Mouse (Mus musculus): ENCODE results near the gene Sdccag8.

Sdccag8 gene

DNA sequence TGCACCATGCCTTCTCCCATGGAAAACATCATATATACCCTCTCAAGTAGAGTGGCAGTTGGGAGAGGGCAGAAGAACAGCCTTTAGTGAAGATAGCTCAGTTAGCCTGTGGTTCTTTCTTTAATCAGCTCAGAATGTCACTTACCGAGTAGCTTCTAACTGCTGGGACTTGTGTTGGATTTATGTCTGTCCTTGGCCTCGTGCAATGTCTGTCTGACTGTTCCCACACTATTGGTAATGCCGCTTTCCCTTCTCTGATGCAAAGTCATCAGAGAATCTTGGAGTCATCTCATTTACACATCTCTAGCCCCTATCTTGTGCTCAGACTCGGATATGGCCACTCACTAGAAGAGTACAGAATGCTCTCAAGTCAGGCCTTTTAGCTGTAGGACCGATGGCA, 128.7 kb downstream of the Sdccag8 start:
- DNase-seq (ENCODE audit: low spot score in 2 of 2): no peak

DNA sequence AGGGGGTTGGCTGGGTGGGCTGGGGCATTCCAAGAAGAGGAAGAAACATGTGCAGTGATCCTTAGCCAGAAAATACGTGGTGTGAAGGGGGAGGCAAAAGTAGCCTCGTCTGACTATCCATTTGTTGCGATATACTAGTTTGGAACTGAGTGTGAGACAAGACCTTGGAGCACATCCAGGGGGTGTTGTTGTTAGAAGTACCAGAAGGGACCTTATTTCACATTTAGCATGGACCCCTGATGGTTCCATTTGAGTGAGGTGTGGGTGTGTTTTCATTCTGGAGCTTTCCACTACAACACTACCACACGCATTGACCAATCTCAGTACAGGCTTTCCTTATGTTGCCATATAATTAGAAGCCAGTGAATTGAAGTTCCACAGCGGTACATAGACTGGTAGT, 129.5 kb downstream of the Sdccag8 start:
- no peak for DNase-seq (ENCODE audit: low spot score in 2 of 2)

DNA sequence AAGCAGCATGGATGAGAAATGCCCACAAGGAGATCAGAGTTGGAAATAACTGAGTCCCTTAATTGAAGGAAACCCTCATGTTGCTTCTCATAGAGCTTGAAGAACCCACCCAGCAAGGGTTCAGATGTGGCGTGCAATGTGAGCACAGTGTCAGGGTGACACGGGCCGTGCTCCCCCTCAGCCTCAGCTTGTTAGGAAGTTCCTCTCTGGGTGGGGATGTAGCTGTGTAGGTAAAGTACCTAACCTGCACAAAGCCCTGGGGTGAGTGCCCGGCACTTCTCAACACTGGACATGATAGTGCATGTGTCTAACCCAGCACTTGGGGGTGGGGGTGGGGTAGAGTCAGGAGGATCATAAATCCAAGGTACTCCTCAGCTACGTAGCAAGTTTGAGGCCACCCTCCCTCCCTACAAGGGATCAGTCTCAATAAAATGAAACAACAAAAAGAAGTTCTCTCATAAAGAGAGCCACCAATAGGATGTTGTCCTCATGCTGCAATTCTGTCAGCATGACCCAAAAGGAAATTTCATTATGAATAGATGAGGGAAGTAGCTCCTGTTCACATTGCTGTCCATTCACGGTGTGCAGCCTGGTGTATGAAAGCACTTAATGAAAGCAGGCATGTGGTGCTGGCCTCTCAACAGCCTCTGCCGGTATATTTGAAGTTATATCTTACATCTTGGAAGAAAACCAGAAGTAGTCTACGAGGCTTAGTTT, 130.2 kb downstream of the Sdccag8 start:
- no peak for DNase-seq (ENCODE audit: low spot score in 2 of 2)

DNA sequence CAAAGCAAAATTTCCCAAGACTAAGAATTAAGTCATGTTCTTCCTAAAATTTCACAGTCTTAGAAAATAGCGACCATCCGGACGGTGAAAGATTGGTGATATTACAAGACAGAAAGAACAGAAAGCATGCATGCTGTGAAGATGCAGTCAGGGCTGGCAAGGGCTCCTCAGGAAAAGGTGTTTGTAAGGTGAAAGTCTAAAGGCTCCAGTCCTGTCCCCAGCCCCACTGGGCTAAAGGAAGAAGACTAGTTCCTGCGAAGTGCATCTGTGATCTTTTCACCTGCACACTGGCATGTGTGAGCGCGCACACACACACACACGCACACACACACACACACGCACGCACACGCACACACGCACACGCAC, 130.7 kb downstream of the Sdccag8 start:
- no peak for DNase-seq (ENCODE audit: low spot score in 2 of 2)

DNA sequence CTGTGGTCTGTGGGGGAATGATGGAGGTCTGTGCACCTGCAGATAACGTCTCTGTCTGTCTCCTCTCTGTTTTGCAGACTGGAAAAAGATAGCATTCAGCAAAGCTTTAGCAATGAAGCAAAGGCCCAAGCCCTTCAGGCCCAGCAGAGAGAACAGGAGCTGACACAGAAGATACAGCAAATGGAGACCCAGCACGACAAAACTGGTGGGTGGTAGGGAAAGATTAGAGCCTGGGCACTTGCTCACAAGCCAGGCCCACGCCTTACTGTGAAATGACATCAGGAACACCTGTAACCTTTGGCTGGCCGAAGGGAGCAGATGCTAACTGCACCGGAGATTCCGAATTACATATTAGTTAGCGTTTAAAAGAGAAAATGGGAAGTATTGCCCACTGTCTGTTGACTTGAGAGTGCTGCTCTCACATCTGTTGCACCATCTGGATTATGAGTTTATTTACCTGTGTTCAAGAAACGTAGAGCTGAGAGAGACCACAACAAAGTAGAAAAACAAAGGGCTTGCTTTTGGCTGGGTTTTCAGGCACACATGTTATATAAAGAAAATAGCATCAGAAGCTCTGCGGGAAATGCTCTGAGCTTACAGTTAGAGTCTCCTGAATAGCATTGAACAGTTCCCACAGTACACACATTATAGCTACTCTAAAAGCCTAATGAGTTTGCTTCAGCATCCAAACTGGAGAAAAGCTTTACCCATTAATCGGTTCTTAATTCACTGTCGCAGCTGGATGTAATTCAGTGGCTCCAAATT, 131.8 kb downstream of the Sdccag8 start:
- no peak for DNase-seq (ENCODE audit: low spot score in 2 of 2)

DNA sequence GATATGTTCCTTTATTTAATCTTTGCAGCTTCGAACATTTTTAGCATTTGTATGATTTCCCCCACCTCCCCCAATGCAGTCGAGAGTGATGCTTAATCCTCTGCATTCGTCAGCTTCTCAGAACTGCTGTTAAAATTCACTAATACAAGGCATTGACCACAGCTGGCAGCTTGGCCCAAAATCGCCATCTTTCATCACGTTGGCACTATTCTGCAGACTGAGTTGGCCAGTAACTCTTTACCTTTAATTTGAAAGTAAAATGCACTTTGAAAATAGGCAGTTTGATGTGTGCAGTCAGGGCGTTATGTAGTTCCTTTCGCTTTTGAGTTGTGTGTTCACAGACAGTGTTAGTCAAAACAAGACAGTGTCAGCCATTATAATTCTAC, 132.3 kb downstream of the Sdccag8 start:
- no peak for DNase-seq (ENCODE audit: low spot score in 2 of 2)

DNA sequence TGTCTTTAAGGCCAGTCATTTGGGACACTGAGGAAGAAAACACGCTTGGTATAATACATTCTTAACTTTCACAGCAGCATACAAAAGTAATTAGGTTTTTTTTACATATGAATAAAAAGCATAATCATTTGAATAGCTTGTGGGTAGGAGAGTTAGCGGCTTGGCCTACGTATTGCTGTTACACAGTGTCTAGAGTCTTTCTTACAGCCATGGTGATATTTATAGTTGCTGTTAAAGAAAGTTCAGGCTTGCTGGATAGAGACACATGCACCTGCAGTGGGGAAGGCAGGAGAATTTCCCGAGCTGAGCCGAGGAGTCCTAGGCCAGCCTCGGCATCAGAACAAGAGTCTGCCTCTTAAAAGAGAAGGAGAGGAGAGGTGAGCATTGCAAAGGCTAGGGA, 134.4 kb downstream of the Sdccag8 start:
- DNase-seq (ENCODE audit: low spot score in 2 of 2): no peak

DNA sequence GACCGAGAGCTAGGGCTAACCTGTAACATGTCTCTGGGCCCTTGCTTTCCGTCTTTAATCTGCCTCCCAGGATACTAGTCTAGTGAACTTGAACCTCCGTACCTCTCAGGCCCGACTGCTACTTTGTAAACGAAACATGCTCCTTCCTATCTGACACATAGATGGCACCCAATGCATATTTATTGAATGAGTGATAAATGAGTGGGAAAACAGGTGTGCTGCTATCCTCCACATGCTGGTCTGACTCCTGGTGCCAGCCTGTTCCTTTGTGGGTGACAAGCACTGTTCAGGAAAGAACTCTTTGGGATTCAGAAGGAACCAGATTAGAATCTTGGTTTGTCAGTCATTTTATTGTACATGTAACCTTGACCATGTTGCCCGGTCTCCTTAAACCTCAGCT, 134.9 kb downstream of the Sdccag8 start:
- DNase-seq (ENCODE audit: low spot score in 2 of 2): no peak

DNA sequence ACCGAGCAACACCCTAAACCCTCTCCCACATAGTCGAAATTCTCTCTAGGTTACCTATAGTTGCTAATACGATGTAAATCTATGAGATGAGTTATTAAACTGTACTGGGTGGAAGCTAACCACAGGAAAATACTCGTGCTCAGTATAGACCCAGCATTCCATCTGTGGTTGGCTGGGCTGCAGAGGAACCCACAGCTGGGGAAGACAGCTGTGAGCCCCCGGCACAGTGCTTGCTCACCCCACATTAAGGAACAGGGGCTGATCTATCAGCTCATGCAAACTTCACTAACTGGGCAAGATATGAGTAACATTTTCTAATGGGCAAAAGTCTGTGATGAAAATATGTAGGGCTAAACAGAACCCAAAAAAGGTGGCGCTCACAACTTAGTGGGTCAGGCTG, 135.6 kb downstream of the Sdccag8 start:
- DNase-seq (ENCODE audit: low spot score in 2 of 2): no peak

DNA sequence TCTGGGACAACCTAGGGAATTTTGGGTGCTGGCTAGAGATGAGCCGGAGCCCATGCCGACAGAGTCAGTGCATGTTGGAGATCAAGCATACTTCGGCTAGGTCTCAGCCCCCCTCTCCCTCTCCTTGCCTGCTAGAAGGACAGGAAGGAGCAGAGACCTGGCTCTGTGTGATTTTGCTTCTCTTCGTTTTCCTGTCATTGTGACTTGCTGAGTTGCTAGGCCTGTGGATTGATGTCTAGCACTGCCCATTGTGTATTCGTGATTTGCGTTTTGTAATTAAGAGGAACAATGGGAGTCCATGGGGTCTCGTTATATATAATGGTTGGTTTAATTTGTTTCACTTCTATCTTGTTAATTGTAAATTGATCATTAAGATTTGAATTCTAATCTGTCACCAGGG, 137.4 kb downstream of the Sdccag8 start:
- DNase-seq (ENCODE audit: low spot score in 2 of 2): no peak

DNA sequence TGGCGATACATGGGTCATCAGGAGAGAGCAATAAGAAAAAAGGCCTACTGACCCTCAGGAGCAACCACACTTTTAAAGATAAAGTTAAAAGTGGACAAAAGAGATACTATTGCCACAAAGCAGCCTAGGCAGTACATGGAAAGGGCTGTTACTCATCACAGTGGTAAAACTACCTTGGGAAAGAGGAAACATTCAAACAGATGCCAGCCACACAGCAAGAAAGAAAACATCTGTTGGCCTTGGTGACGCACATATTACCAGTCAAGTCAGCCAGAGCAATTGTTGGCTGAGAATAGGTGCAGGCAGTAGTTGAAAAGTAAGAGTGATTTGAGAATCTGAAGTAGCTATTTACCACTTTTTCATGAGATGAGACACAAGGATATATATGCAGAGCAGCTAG, 143.9 kb downstream of the Sdccag8 start:
- no peak for DNase-seq (ENCODE audit: low spot score in 2 of 2)

DNA sequence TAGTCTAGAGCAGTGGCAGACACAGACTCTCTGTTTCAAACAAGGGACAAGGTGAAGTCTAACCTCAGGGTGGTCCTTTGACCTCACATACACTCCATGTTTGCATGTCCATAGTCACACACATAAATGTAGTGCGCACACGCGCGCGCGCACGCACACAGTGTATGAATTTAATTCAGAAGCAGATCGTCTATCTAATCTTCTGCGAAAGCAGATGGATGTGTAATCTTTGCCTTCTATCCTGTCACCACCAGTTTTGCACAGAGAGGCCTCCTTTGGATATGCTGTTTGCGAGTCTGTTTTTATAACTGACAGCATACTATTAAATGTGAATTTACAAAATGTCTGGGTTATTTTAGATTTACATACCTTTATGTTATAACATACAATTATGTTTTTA, 147.3 kb downstream of the Sdccag8 start:
- DNase-seq (ENCODE audit: low spot score in 2 of 2): no peak

DNA sequence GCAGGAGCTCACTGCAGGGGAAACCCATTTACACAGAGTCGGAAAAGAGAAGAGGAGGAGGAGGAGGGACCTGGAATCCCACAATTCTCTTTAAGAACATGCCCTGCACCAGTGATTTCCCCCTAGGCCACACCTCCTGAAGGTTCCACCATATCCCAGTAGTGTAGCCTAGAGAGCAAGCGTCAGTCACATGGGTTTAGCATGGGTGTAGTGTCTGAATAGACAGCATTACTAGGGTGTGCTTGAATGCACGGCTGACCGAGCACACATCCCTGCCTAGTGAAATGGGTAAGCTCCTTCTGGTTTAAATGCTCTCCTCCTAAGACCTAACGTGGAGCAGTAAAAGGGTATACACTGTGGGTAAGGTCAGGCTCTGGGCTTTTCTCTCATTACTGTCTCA, 148.4 kb downstream of the Sdccag8 start:
- no peak for DNase-seq (ENCODE audit: low spot score in 2 of 2)

DNA sequence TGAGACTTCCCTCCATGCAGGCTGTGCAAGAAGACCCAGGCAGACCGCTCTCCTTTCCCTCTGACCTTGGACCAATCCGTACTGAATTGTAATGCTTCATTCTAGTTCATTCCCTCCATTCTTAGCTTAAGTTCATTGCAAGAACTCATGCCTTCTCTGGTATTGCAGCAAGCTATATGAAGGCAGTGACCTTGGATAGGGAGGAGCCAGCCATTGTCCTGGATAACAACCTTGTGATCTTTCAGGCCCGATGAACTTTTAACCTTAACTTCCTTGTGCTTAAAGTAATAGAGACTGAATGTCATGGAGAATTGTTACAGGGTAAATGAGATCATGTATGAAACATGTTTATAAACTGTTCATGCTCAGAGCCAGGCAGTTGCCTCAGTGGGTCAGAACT, 152.8 kb downstream of the Sdccag8 start:
- no peak for DNase-seq (ENCODE audit: low spot score in 2 of 2)

DNA sequence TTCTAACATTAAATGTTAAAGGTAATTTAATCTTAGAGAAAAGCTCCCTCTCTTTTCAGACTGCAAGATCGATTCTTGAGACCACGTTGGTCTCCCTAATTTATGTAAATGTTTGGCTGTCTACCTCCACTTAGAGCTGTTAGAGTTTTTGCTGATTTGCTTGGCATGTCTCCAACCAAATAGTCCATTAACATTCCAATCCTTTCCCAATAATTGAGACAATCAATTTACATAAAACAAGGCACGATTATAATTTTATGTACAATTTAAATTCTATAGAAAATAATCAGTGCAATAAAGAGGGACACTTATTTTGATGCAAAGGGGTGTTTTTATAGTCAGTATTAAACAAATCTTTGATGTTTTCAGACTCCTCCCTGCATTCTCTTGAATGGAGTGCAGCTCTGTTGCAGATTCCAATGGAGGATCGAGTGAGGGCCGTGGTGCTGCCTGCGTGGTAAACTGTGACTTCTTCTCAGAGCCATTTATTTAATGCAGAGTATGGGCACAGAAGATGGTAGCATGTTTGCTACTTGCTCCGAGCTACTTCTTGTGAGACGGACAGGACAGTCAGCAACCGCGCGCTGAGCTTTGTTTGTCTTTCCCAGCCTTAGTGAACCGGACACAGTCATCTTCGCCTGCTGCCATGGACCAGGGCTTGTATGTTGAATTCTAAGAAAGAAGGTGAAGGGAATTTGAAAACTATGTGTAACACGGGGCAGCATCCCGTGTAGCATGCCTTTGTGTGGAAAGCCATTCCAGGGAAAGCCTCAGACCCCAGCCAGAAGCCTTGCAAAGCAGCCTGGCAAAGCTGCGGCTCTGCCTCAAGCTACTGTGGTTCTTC, 156.4 kb downstream of the Sdccag8 start:
- no peak for DNase-seq (ENCODE audit: low spot score in 2 of 2)

DNA sequence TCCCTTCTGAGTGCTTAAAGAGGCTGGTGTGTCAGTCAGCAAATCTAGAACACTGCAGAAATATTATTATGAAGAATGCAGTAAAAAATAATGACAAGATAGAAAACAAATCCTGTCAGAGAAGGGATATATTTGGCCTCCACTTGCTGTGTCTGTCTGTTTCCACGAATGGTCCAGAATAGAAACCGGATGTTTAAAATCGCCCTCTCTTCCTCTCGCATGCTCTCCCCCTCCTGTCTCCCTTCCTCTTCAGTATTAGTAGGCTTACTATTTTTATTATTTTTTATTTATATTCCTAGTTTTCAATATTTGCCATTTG, 157.0 kb downstream of the Sdccag8 start:
- DNase-seq (ENCODE audit: low spot score in 2 of 2): no peak

DNA sequence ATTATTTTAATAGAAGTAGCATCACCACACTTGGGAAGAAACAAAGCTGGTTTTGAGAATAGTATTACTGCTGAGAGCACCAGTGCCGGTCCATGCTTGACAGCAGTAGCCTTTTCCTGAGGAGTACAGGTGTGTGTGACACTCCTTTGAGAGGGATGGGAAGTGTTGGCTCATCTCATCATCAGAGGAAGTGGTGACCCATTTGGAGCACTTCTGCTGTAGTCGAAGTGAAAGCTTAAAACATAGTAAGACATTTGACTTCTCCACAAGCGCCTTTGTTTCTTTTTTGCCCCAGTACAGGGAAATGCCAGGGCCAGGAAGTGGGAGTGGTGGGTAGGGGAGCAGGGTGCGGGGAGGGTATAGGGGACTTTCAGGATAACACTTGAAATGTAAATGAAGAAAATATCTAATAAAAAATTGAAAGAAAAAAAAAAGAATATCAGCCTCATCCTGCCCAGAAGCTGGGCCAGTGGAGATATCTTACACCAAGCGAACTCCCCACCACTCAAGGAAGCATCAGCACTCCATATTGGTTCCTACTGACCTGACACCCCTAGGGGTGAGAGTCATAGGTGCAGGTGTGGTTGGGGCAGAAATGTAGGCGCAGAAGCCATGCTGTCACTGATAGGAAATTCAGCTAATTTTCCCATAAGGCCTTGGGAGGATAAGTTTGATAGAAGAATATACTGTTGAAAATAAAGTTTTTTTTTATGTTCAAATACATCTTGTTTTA, 159.1 kb downstream of the Sdccag8 start:
- DNase-seq (ENCODE audit: low spot score in 2 of 2): no peak

DNA sequence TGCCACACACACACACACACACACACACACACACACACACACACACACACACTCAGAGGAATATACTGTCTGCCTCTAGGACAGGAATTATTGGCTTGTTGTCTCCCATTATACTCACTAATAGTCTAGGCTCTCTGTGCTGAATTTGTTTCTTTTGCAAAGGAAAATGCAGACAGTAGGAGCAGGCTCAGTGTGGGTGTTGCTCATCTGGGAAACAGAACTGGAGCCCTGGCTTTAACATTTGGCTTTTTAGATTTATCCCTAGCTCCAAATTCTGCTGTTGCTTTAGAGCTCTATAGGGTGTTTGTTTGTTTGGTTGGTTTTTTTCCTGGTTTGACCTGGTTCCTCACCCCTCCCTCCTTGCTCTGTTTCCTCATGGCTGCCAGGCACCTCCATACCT, 164.8 kb downstream of the Sdccag8 start:
- DNase-seq (ENCODE audit: low spot score in 2 of 2): no peak

DNA sequence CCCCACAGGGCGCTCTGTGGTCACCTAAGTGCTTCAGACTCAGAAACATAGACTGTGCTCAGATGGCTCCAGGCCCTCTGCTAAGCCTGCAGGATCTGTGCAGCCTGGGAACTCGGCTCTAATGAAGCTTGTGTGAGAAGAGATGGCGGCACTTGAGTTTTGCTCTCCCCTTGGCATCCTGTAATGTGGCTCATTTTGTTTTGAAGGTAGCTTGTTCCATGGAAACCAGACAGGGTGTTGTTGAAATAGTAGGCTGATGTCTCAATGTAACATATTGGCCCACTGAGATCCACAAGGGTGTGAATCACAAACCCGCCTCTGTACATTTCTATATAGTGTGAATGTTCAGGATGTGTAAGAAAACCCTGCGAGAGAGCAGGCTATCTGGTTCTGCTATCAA, 165.7 kb downstream of the Sdccag8 start:
- DNase-seq (ENCODE audit: low spot score in 2 of 2): no peak

DNA sequence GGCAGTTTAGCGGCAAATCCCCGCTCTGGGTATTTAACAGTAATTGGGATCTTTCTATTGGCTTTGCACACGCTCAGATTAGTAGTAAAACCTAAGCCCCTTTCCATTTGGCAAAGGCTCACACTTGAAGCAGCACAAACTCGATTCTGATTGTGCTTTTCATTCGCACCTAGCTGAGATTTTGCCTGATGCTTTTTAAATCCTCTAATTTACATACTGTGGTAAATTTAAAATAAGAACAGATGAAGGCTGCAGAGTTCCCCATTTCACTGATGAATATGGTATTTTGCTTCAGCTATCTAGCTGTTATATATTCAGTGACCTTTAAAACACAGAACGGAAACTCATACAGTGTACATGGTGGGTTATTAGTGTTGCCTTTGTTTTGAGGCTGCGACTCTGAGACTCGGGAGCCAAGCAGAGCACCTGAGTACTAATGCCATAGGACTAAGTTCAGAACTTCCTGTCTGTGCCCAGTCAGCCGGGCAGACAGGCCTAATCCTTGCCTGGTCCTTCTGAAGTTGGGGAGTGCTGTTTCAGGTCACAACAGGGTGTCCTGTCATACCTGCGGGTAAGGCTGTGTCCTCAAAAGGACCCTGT, 166.4 kb downstream of the Sdccag8 start:
- peak in 1 of 2 experiments; percentile 21 for DNase-seq (ENCODE audit: low spot score in 2 of 2)

DNA sequence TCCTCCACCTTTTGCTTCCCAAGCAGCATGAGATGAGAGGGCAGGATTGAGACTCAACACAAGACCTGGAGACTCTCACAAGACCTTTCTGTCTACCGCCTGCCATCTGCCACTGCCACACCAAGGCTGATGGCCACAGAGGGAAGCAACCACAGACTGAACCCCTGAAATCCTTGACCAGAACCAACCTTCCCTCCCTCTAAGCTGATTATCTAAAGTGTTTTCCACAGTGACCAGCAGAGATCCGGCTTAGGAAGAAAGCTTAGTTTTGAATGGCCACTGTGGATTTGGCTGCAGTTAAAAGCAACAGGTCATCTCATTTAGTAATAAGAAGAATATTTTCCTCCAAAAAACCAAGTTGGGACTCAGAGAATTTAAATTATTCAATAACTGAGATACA, 167.1 kb downstream of the Sdccag8 start:
- no peak for DNase-seq (ENCODE audit: low spot score in 2 of 2)

DNA sequence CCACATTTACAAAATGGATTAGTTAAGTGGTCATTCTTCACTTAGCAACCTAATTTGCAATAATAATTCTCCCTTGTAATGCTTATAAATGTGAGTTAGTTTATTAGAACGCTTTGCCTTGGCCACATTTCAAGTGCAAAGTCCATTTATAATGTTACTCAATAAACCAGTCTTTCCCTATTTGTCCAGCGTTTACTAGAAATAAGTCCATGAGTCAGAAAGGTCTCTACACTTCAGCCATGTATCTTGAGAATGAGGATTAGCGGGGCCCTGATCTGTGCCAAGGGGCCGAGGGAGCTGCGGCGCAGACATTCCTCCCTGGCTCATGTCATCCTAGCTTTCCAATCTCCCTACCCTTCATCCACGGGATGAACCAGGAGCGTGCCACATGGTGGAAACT, 168.2 kb downstream of the Sdccag8 start:
- no peak for DNase-seq (ENCODE audit: low spot score in 2 of 2)

All from natural killer cell, adult 2 months (primary cell).